Mouse (Mus musculus): ENCODE results near the gene Gnb1l. TPM values are rescaled to one million over a fixed set of nuclear protein-coding genes. Genes with fewer than 3 reads are reported as not detected.

The Gnb1l gene
- polyA plus RNA-seq, 1 experiment from 2014 or later = 19.3 TPM

GRCm38 (mm10) chr16:18586076-18586905 is 87.8 kb downstream of the Gnb1l start:
- peaks cover 82% of the 10 kb centered on the region for H3K27me3 ChIP-seq (replicated peaks; ENCODE audit: control insufficient read depth, insufficient read depth, low read length)
- 1% methylated on average over 78 of the region's 83 CpGs for WGBS
- peak overlapping the region; percentile 69 for H3K4me2 ChIP-seq (ENCODE audit: low read length)
- H3K4me3 ChIP-seq (ENCODE audit: low read length) = peak overlapping the region; percentile 39
- no peak overlapping the region; the same call in 1 of the 2 replicates for H3K27ac ChIP-seq (ENCODE audit: low read depth, low read length)
- no peak for ATAC-seq
- H3K9ac ChIP-seq (ENCODE audit: low read depth, low read length) = peak overlapping the region; percentile 50
- peaks cover 34% of the 10 kb centered on the region for H3K4me1 ChIP-seq (ENCODE audit: control insufficient read depth, insufficient read depth, low read depth, low read length)
- H3K9me3 ChIP-seq (ENCODE audit: control insufficient read depth, low read length) = no peaks in the 10 kb centered on the region
- H3K36me3 ChIP-seq (ENCODE audit: control insufficient read depth, insufficient read depth, low read length) = no peaks in the 10 kb centered on the region

GRCm38 (mm10) chr16:18586906-18587546 is 88.5 kb downstream of the Gnb1l start:
- WGBS = 1% methylated on average over 8 of the region's 62 CpGs

GRCm38 (mm10) chr16:18587847-18588737 is 89.6 kb downstream of the Gnb1l start:
- Histone ChIP-seq H3K9me3 (ENCODE audit: control insufficient read depth, low read length) (no peaks in the 10 kb centered on the region), H3K36me3 (ENCODE audit: control insufficient read depth, insufficient read depth, low read length) (no peaks in the 10 kb centered on the region), H3K4me2 (ENCODE audit: low read length) (peak overlapping the region; percentile 27), H3K9ac (ENCODE audit: low read depth, low read length) (no peak overlapping the region), H3K4me3 (ENCODE audit: low read length) (peak overlapping the region; percentile 23), H3K27ac (ENCODE audit: low read depth, low read length) (no peak overlapping the region), H3K4me1 (ENCODE audit: control insufficient read depth, insufficient read depth, low read depth, low read length) (peaks cover 26% of the 10 kb centered on the region), H3K27me3 (replicated peaks; ENCODE audit: control insufficient read depth, insufficient read depth, low read length) (peaks cover 82% of the 10 kb centered on the region)
- 0 out of 2 replicates have a peak, but pooled peaks have one; percentile 15 for ATAC-seq
- WGBS = 2% methylated on average over 56 of the region's 57 CpGs

More at GRCm38 (mm10) chr16:18586906-18587546, 88.5 kb downstream of the Gnb1l start:
- Histone ChIP-seq H3K4me2 (ENCODE audit: low read length) (peak overlapping the region; percentile 69), H3K9ac (ENCODE audit: low read depth, low read length) (peak overlapping the region; percentile 50), H3K27ac (ENCODE audit: low read depth, low read length) (no peak overlapping the region), H3K4me1 (ENCODE audit: control insufficient read depth, insufficient read depth, low read depth, low read length) (peaks cover 32% of the 10 kb centered on the region), H3K27me3 (replicated peaks; ENCODE audit: control insufficient read depth, insufficient read depth, low read length) (peaks cover 86% of the 10 kb centered on the region), H3K4me3 (ENCODE audit: low read length) (peak overlapping the region; percentile 39), H3K9me3 (ENCODE audit: control insufficient read depth, low read length) (no peaks in the 10 kb centered on the region), H3K36me3 (ENCODE audit: control insufficient read depth, insufficient read depth, low read length) (no peaks in the 10 kb centered on the region)
- no peak for ATAC-seq

GRCm38 (mm10) chr16:18588738-18589055 is 90.2 kb downstream of the Gnb1l start:
- Histone ChIP-seq H3K4me2 (ENCODE audit: low read length) (no peak overlapping the region), H3K4me1 (ENCODE audit: control insufficient read depth, insufficient read depth, low read depth, low read length) (peaks cover 26% of the 10 kb centered on the region), H3K27me3 (replicated peaks; ENCODE audit: control insufficient read depth, insufficient read depth, low read length) (peaks cover 82% of the 10 kb centered on the region), H3K9ac (ENCODE audit: low read depth, low read length) (no peak overlapping the region), H3K36me3 (ENCODE audit: control insufficient read depth, insufficient read depth, low read length) (no peaks in the 10 kb centered on the region), H3K9me3 (ENCODE audit: control insufficient read depth, low read length) (no peaks in the 10 kb centered on the region), H3K27ac (ENCODE audit: low read depth, low read length) (no peak overlapping the region), H3K4me3 (ENCODE audit: low read length) (no peak overlapping the region)
- WGBS = 4% methylated on average over 24 of the region's 31 CpGs
- no peak for ATAC-seq

- H3K4me2 ChIP-seq (ENCODE audit: low read length) = no peak overlapping the region
- no peaks in the 10 kb centered on the region for H3K36me3 ChIP-seq (ENCODE audit: control insufficient read depth, insufficient read depth, low read length)
- peaks cover 77% of the 10 kb centered on the region for H3K27me3 ChIP-seq (replicated peaks; ENCODE audit: control insufficient read depth, insufficient read depth, low read length)
- H3K4me1 ChIP-seq (ENCODE audit: control insufficient read depth, insufficient read depth, low read depth, low read length) = peaks cover 26% of the 10 kb centered on the region
- ATAC-seq = no peak
- 32% methylated on average over 9 of the region's 9 CpGs for WGBS
- H3K27ac ChIP-seq (ENCODE audit: low read depth, low read length) = no peak overlapping the region
- H3K4me3 ChIP-seq (ENCODE audit: low read length) = no peak overlapping the region
- H3K9ac ChIP-seq (ENCODE audit: low read depth, low read length) = no peak overlapping the region
- H3K9me3 ChIP-seq (ENCODE audit: control insufficient read depth, low read length) = no peaks in the 10 kb centered on the region
These were observed 90.6 kb downstream of the Gnb1l start for GRCm38 (mm10) chr16:18589080-18589621.

- 3% methylated on average over 48 of the region's 48 CpGs for WGBS
- H3K27me3 ChIP-seq (replicated peaks; ENCODE audit: control insufficient read depth, insufficient read depth, low read length) = peaks cover 68% of the 10 kb centered on the region
- peak within 1 kb of the TSS; percentile 42 for H3K4me2 ChIP-seq (ENCODE audit: low read length)
- no peak for ATAC-seq
- peaks cover 26% of the 10 kb centered on the region for H3K4me1 ChIP-seq (ENCODE audit: control insufficient read depth, insufficient read depth, low read depth, low read length)
- H3K4me3 ChIP-seq (ENCODE audit: low read length) = peak within 1 kb of the TSS; percentile 30
- no peak within 1 kb of the TSS for H3K9ac ChIP-seq (ENCODE audit: low read depth, low read length)
- H3K36me3 ChIP-seq (ENCODE audit: control insufficient read depth, insufficient read depth, low read length) = no peaks in the 10 kb centered on the region
- no peak within 1 kb of the TSS for H3K27ac ChIP-seq (ENCODE audit: low read depth, low read length)
- no peaks in the 10 kb centered on the region for H3K9me3 ChIP-seq (ENCODE audit: control insufficient read depth, low read length)
These were observed 91.6 kb downstream of the Gnb1l start, which contains the start of gene Tbx1 for GRCm38 (mm10) chr16:18589804-18590790. TSS of gene Tbx1 (minus strand) at chr16:18590671.

- 2% methylated on average over 58 of the region's 59 CpGs for WGBS
- Histone ChIP-seq H3K4me1 (ENCODE audit: control insufficient read depth, insufficient read depth, low read depth, low read length) (peaks cover 23% of the 10 kb centered on the region), H3K4me2 (ENCODE audit: low read length) (peak overlapping the region; percentile 42), H3K27me3 (replicated peaks; ENCODE audit: control insufficient read depth, insufficient read depth, low read length) (peaks cover 57% of the 10 kb centered on the region), H3K4me3 (ENCODE audit: low read length) (peak overlapping the region; percentile 30), H3K27ac (ENCODE audit: low read depth, low read length) (no peak overlapping the region), H3K9ac (ENCODE audit: low read depth, low read length) (no peak overlapping the region), H3K9me3 (ENCODE audit: control insufficient read depth, low read length) (no peaks in the 10 kb centered on the region), H3K36me3 (ENCODE audit: control insufficient read depth, insufficient read depth, low read length) (no peaks in the 10 kb centered on the region)
- 0 out of 2 replicates have a peak, but pooled peaks have one; percentile 12 for ATAC-seq
These were observed 92.8 kb downstream of the Gnb1l start for GRCm38 (mm10) chr16:18591047-18592018.

Measured in hindbrain, embryonic 16.5 days (tissue).